Mouse (Mus musculus): Measurements from ENCODE around the gene Bloc1s1. TPM values are rescaled to one million over a fixed set of nuclear protein-coding genes. Genes with fewer than 3 reads are reported as not detected.

The Bloc1s1 gene
- polyA plus RNA-seq, 1 experiment from 2014 or later: 218 TPM

DNA sequence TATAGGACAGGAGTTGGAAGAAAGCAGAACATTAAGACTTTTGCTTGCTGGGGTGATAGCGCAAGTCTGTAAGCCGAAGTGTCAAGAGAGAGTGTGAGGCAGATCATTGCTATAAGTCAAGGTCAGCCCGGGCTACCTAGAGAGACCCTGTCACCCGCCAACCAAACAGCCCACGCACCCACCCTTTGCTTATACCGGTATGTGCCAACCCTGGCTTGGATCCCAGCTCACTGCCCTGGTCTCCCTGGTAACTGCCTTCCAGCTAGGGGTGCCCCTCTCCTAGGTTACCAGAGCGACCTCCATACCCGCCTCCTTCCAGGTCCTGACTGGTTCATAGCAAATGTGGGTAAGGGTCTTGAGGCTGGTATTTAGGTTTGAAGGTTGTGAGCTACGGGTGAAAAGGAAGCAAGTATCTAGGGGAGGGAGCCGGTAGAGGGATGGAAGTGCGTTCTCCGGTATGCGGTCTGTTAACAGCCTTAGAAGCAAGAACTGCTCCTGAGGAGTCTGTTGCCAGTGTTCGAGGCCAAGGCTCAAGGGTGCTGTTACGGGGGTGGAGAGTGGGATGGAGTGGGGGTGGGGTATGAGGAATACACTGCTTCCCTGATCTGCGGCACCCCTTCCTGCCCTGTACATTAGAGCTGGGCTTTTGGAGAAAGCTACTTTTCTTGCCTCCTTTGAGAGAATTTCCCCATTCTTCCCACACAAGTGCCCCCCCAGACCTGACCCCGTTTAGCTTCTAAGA lies 27.7 kb downstream of the Bloc1s1 start:
- Histone ChIP-seq H3K9ac (ENCODE audit: low read length) (no peak overlapping the region), H3K4me1 (replicated peaks; ENCODE audit: control insufficient read depth, insufficient read depth, low read length) (peaks cover 7% of the 10 kb centered on the region; the same call in 1 of the 2 replicates), H3K4me3 (ENCODE audit: low read depth, low read length) (no peak overlapping the region), H3K27ac (ENCODE audit: low read depth) (no peak overlapping the region), H3K9me3 (ENCODE audit: control insufficient read depth, low read length) (no peaks in the 10 kb centered on the region), H3K36me3 (ENCODE audit: control insufficient read depth, insufficient read depth, low read length) (no peaks in the 10 kb centered on the region), H3K4me2 (ENCODE audit: low read length) (peak overlapping the region; percentile 11; the same call in 1 of the 2 replicates), H3K27me3 (replicated peaks; ENCODE audit: control insufficient read depth, insufficient read depth, low read length) (peaks cover 19% of the 10 kb centered on the region)
- ATAC-seq (replicated peaks; ENCODE audit: low FRiP score, low TSS enrichment, low read depth) (no peak), DNase-seq (ENCODE audit: low spot score) (no peak)
- WGBS: 4% methylated on average over 17 of the region's 17 CpGs

DNA sequence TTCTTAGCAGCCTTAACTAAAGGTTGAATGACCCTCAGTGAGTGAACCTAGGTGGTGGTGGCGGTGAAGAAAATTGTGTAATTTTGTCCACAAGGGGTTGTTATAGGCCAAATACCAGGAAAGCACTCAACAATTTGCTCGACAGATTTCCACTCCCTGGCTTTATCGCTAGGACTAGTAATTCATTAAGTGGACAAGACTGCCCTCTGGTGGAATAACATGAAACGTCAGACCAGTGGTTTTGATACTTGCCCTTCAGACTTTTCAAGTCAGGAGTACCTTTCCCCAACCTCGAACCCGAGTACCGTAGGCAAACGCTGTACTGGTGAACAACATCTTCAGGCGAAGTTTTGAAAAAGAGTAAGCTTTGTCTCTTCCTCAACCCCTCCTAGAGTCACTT lies 28.4 kb downstream of the Bloc1s1 start:
- no peak overlapping the region for H3K27ac ChIP-seq (ENCODE audit: low read depth)
- 2% methylated on average over 9 of the region's 9 CpGs for WGBS
- H3K4me3 ChIP-seq (ENCODE audit: low read depth, low read length): no peak overlapping the region
- DNase-seq (ENCODE audit: low spot score) (peak; percentile 86), ATAC-seq (replicated peaks; ENCODE audit: low FRiP score, low TSS enrichment, low read depth) (no peak)
- no peak overlapping the region for H3K9ac ChIP-seq (ENCODE audit: low read length)
- peaks cover 8% of the 10 kb centered on the region; the same call in 1 of the 2 replicates for H3K4me1 ChIP-seq (replicated peaks; ENCODE audit: control insufficient read depth, insufficient read depth, low read length)
- no peaks in the 10 kb centered on the region for H3K36me3 ChIP-seq (ENCODE audit: control insufficient read depth, insufficient read depth, low read length)
- peaks cover 19% of the 10 kb centered on the region for H3K27me3 ChIP-seq (replicated peaks; ENCODE audit: control insufficient read depth, insufficient read depth, low read length)
- H3K9me3 ChIP-seq (ENCODE audit: control insufficient read depth, low read length): no peaks in the 10 kb centered on the region
- H3K4me2 ChIP-seq (ENCODE audit: low read length): peak overlapping the region; percentile 11; the same call in 1 of the 2 replicates

DNA sequence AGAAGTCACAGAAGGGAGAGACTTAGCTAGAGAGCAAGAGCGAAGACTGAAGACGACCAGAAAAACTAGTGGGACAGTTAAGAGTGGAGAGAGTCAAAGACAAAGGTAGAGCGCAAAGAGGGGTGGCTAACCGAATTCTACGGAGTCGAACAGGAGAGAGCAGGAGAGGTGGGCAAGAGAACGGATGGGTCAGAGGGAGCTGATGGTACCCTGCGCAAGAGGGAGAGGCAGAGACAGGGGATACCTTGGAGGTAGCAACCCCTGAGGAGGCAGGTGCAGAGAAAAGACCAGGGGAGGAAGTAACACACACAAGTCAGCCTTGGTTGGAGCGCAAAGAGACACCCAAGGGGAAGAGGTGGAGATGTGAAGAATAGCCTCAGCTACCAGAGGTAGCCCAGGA lies 31.6 kb downstream of the Bloc1s1 start:
- H3K4me3 ChIP-seq (ENCODE audit: low read depth, low read length): peak overlapping the region; percentile 71
- H3K27ac ChIP-seq (ENCODE audit: low read depth): peak overlapping the region; percentile 89
- H3K36me3 ChIP-seq (ENCODE audit: control insufficient read depth, insufficient read depth, low read length): peaks cover 11% of the 10 kb centered on the region; the same call in 1 of the 2 replicates
- DNase-seq (ENCODE audit: low spot score) (peak; percentile 71), ATAC-seq (replicated peaks; ENCODE audit: low FRiP score, low TSS enrichment, low read depth) (no peak)
- H3K27me3 ChIP-seq (replicated peaks; ENCODE audit: control insufficient read depth, insufficient read depth, low read length): peaks cover 19% of the 10 kb centered on the region
- H3K4me2 ChIP-seq (ENCODE audit: low read length): peak overlapping the region; percentile 86
- WGBS: 2% methylated on average over 9 of the region's 9 CpGs
- H3K9ac ChIP-seq (ENCODE audit: low read length): peak overlapping the region; percentile 74
- H3K9me3 ChIP-seq (ENCODE audit: control insufficient read depth, low read length): no peaks in the 10 kb centered on the region
- H3K4me1 ChIP-seq (replicated peaks; ENCODE audit: control insufficient read depth, insufficient read depth, low read length): peaks cover 26% of the 10 kb centered on the region

DNA sequence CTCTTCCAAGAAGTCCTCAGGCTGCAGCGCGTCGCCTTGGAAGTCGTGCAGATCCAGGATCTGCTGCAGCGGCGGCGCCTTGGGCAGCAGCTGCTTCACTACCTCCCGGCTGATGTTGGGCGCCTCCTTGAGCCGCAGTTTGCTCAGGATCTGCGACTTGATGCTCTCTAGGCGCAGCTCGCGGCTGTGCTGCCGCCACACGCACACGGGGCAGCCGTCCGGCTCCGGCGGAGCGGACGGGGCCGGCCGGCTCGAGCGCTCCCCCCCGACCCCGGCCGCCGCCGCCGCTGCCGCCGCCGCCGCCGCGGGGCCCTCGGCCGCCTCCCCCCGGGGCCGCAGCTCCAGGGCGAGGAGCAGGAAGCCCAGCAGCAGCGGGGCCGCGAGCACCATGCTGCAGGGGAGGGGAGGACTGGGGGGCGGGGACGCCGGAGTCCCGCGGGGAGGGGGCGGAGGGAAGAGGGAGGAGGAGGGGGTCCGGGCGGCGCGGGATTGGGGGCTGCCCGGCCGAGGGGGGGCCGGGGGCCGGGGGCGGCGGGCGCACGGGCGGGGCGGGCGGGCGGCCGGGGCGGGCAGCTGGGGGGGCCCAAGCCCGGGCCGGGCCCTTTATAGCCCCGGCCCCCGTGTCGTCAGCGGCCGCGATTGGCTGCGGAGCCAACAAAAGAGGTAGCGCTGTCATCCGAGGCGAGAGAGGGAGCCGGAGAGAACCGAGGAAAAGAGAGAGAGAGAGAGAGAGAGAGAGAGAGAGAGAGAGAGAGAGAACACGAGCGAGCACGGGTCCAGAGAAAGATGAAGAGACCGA lies 32.3 kb downstream of the Bloc1s1 start, which contains the start of gene Gdf11:
Gdf11 (minus strand) TSS at position 423 of the 799 bp plus-strand sequence.
- Histone ChIP-seq H3K4me1 (replicated peaks; ENCODE audit: control insufficient read depth, insufficient read depth, low read length) (peaks cover 26% of the 10 kb centered on the region), H3K4me3 (ENCODE audit: low read depth, low read length) (peak within 1 kb of the TSS; percentile 71), H3K4me2 (ENCODE audit: low read length) (peak within 1 kb of the TSS; percentile 86), H3K27ac (ENCODE audit: low read depth) (peak within 1 kb of the TSS; percentile 89), H3K9ac (ENCODE audit: low read length) (peak within 1 kb of the TSS; percentile 74), H3K9me3 (ENCODE audit: control insufficient read depth, low read length) (no peaks in the 10 kb centered on the region), H3K36me3 (ENCODE audit: control insufficient read depth, insufficient read depth, low read length) (peaks cover 17% of the 10 kb centered on the region), H3K27me3 (replicated peaks; ENCODE audit: control insufficient read depth, insufficient read depth, low read length) (peaks cover 11% of the 10 kb centered on the region)
- DNase-seq (ENCODE audit: low spot score) (peak; percentile 81), ATAC-seq (replicated peaks; ENCODE audit: low FRiP score, low TSS enrichment, low read depth) (peak; percentile 83)
- WGBS: under 1% methylated on average over 76 of the region's 89 CpGs

DNA sequence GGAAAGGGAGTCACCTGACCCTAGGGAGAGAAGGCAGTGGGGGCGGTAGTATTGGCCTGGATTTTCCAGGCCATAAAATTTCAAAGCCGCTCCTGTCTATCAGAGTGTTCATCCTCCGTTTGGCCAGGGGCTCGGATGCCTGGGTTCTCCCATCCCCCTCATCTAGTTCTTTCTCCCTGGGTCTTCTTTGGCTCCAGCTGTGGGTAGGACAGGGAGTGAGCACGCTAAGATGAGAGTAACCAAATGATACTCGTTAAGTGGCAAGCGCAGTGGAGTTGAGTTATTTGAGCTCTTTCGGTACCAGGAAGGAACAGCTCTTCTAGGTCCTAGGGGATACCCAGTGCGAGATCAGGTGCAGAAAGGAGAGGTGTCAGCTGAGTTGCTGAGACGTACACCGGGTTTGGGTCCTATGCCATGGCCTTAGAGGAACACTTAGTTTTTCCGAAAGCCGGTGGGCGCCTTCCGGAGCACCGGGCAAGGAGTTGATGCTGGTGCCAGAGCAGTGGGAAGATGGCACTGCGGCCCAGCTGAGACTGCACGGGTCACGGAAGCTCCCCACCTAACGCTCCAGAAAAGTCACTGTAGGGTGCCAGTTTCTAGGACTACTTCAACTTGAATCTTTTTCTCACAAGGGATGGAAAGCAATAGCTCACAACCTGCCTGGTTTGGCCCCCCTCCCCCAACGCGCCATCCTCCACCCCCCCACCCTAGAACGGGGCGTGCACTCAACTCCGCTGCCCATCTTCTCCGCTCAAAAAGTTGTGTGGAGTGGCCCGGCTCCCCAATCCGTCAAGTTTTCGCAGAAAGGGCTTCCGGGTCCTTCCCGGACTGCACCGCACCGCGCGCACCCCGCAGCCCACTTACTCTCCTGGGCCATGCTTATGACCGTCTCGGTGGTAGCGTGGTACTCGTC lies 33.2 kb downstream of the Bloc1s1 start:
- WGBS: under 1% methylated on average over 40 of the region's 40 CpGs
- DNase-seq (ENCODE audit: low spot score) (peak; percentile 70), ATAC-seq (replicated peaks; ENCODE audit: low FRiP score, low TSS enrichment, low read depth) (no peak; the same call in 1 of the 2 replicates)
- Histone ChIP-seq H3K27me3 (replicated peaks; ENCODE audit: control insufficient read depth, insufficient read depth, low read length) (0 out of 2 replicates have a peak, but pooled peaks cover 3% of the 10 kb centered on the region), H3K36me3 (ENCODE audit: control insufficient read depth, insufficient read depth, low read length) (peaks cover 25% of the 10 kb centered on the region), H3K4me2 (ENCODE audit: low read length) (peak overlapping the region; percentile 86), H3K4me1 (replicated peaks; ENCODE audit: control insufficient read depth, insufficient read depth, low read length) (peaks cover 22% of the 10 kb centered on the region), H3K4me3 (ENCODE audit: low read depth, low read length) (peak overlapping the region; percentile 71), H3K9me3 (ENCODE audit: control insufficient read depth, low read length) (no peaks in the 10 kb centered on the region), H3K27ac (ENCODE audit: low read depth) (peak overlapping the region; percentile 89), H3K9ac (ENCODE audit: low read length) (peak overlapping the region; percentile 74)

DNA sequence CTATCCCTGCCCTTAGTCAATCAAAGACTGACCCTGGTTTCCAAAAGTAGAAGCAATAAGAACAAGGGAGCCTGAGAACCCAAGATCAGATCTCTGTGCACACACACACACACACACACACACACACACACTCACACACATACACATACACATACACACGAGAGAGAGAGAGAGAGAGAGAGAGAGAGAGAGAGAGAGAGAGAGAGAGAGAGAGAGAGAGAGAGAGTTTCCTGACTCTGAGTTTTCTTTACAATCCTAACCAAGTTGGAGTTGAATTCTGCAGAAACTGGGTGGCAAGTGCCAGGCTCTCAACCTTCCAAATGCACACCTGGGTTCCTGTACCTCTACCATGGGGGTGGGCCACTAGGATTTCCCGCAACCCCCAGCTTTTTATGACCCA lies 34.0 kb downstream of the Bloc1s1 start:
- H3K27ac ChIP-seq (ENCODE audit: low read depth): no peak overlapping the region
- 20% methylated on average over 1 of the region's 2 CpGs for WGBS
- peak overlapping the region; percentile 71 for H3K4me3 ChIP-seq (ENCODE audit: low read depth, low read length)
- 0 out of 2 replicates have a peak, but pooled peaks cover 3% of the 10 kb centered on the region for H3K27me3 ChIP-seq (replicated peaks; ENCODE audit: control insufficient read depth, insufficient read depth, low read length)
- H3K9ac ChIP-seq (ENCODE audit: low read length): peak overlapping the region; percentile 74; the same call in 1 of the 2 replicates
- H3K9me3 ChIP-seq (ENCODE audit: control insufficient read depth, low read length): no peaks in the 10 kb centered on the region
- H3K4me1 ChIP-seq (replicated peaks; ENCODE audit: control insufficient read depth, insufficient read depth, low read length): peaks cover 22% of the 10 kb centered on the region
- DNase-seq (ENCODE audit: low spot score) (no peak), ATAC-seq (replicated peaks; ENCODE audit: low FRiP score, low TSS enrichment, low read depth) (no peak)
- peak overlapping the region; percentile 86 for H3K4me2 ChIP-seq (ENCODE audit: low read length)
- peaks cover 33% of the 10 kb centered on the region for H3K36me3 ChIP-seq (ENCODE audit: control insufficient read depth, insufficient read depth, low read length)

DNA sequence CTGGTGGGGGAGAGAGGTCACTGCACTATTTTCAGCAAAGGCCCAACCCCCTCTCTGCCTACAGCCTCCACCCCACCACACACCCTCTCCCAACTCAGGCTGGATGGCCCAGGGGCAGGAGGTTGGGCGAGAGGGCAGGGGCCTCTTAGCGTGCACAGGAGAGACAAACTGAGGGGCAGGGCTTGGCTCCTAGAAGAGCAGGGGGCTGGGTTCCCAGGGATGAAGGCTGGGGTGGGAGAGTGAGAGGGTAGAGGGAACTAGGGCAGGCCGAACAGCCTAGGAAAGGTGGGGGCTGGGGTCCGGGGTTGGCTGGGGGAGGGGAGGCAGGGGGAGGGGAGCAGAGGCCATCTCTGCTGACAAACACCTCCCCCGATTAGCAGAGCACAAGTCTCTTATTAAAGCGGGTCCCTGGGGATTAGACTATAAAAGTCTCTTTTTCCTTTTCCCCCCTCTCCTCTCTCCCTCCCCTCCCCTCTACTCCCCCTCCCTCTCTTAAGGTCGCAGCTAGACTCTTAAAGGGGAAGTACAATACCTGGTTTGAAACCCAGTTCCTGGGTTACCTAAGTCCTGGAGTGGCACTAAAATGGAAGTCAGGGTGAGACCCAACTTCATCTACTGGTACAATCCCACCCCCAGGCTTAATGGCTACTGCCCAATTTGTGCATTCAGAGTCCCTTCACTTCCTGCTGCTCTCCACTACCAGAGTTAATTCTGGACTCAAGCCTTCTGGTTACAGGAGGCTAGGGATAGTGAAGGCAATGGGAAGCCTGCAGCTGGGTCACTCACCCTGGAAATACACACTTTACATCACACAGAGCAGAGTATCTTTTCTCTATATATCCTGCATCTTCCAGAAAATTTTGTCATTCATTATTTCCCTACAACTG lies 34.7 kb downstream of the Bloc1s1 start:
- Histone ChIP-seq H3K9ac (ENCODE audit: low read length) (peak overlapping the region; percentile 6; the same call in 1 of the 2 replicates), H3K4me3 (ENCODE audit: low read depth, low read length) (peak overlapping the region; percentile 71), H3K27me3 (replicated peaks; ENCODE audit: control insufficient read depth, insufficient read depth, low read length) (0 out of 2 replicates have a peak, but pooled peaks cover under 1% of the 10 kb centered on the region), H3K9me3 (ENCODE audit: control insufficient read depth, low read length) (no peaks in the 10 kb centered on the region), H3K4me2 (ENCODE audit: low read length) (peak overlapping the region; percentile 86), H3K36me3 (ENCODE audit: control insufficient read depth, insufficient read depth, low read length) (peaks cover 40% of the 10 kb centered on the region), H3K4me1 (replicated peaks; ENCODE audit: control insufficient read depth, insufficient read depth, low read length) (peaks cover 22% of the 10 kb centered on the region), H3K27ac (ENCODE audit: low read depth) (peak overlapping the region; percentile 38; the same call in 1 of the 2 replicates)
- 1% methylated on average over 6 of the region's 7 CpGs for WGBS
- peak; percentile 62 for DNase-seq (ENCODE audit: low spot score)
- ATAC-seq (replicated peaks; ENCODE audit: low FRiP score, low TSS enrichment, low read depth): peak; percentile 35

Data from intestine, embryonic 14.5 days (tissue).